Mouse (Mus musculus) heart, embryonic 14.5 days (tissue): ENCODE measurements around the gene Anxa4. TPM values are rescaled to one million over a fixed set of nuclear protein-coding genes. Genes with fewer than 3 reads are reported as not detected.

Source experiments
- ATAC-seq: fragments of 200-750 bp; cut with Nextera tagmentation; 2 replicates; pipeline ENCODE4 v1.8.0; 2017; ENCODE audit warnings: low read depth, moderate TSS enrichment; ENCODE audit not compliant: insufficient number of reproducible peaks, insufficient read depth, low FRiP score
- H3K27ac ChIP-seq, 2 experiments: fragments of 200-500 bp in 1 of 2; fragments of 300-500 bp in 1 of 2; sonication (generic) in 1 of 2; replicated peaks in 1 of 2; 2 replicates each; pipeline ENCODE4 v1.5.1; 2012 to 2014; ENCODE audit warnings: low read depth in 2 of 2, low read length in 2 of 2, control low read depth in 1 of 2, mild to moderate bottlenecking in 1 of 2, mixed read lengths in 1 of 2; ENCODE audit not compliant: control insufficient read depth in 1 of 2, insufficient read depth in 1 of 2
- H3K27me3 ChIP-seq: fragments of 300-500 bp; sonication (generic); 2 replicates; pipeline ENCODE4 v1.6.1; 2014; ENCODE audit warnings: mild to moderate bottlenecking, low read length, control low read depth; ENCODE audit not compliant: control insufficient read depth, insufficient read depth
- H3K36me3 ChIP-seq: fragments of 300-500 bp; sonication (generic); 2 replicates; pipeline ENCODE4 v1.6.1; 2014; ENCODE audit warnings: mild to moderate bottlenecking, control low read depth, low read length, mixed read lengths; ENCODE audit not compliant: control insufficient read depth, insufficient read depth
- H3K4me1 ChIP-seq, 2 experiments: fragments of 200-500 bp in 1 of 2; fragments of 300-500 bp in 1 of 2; sonication (generic) in 1 of 2; 2 replicates each; pipeline ENCODE4 v1.6.1; 2012 to 2014; ENCODE audit warnings: low read length in 2 of 2, control low read depth in 1 of 2, mixed read lengths in 1 of 2; ENCODE audit not compliant: control insufficient read depth in 2 of 2, insufficient read depth in 2 of 2
- H3K4me2 ChIP-seq: fragments of 300-500 bp; sonication (generic); 2 replicates; pipeline ENCODE4 v1.6.1; 2014; ENCODE audit warnings: mild to moderate bottlenecking, low read length
- H3K4me3 ChIP-seq, 2 experiments: fragments of 200-500 bp in 1 of 2; fragments of 300-500 bp in 1 of 2; sonication (generic) in 1 of 2; 2 replicates each; pipeline ENCODE4 v1.5.1; 2012 to 2014; ENCODE audit warnings: low read length in 2 of 2, mild to moderate bottlenecking in 2 of 2, control low read depth in 1 of 2, low read depth in 1 of 2, moderate library complexity in 1 of 2; ENCODE audit not compliant: control insufficient read depth in 1 of 2, insufficient read depth in 1 of 2
- H3K9ac ChIP-seq: fragments of 300-500 bp; sonication (generic); 2 replicates; pipeline ENCODE4 v1.6.1; 2014; ENCODE audit warnings: mild to moderate bottlenecking, low read length
- H3K9me3 ChIP-seq: fragments of 300-500 bp; sonication (generic); 2 replicates; pipeline ENCODE4 v1.6.1; 2016; ENCODE audit warnings: low read length, control low read depth; ENCODE audit not compliant: control insufficient read depth
- WGBS: fragments of 180-500 bp; shearing (Covaris S2); extraction: QIAGEN DNeasy Blood & Tissue Kit; methylation state at CpG from one replicate; pipeline ENCODE4 v1.1.7; 2014; 5-methylcytosine and 5-hydroxymethylcytosine counted together
- polyA plus RNA-seq: library from polyadenylated mRNA; unstranded; fragments of >200 nt; fragmentation: Nextera tagmentation; extraction: Ambion mirVana; gene quantifications from 2 replicates; pipeline ENCODE4 v1.2.1, GENCODE M21; 2014

Anxa4 gene
- polyA plus RNA-seq, 1 experiment from 2014 or later, result 30.3 TPM

- ATAC-seq, result no peak
- no peak overlapping the region for H3K27ac ChIP-seq
- no peak overlapping the region for H3K9ac ChIP-seq
- H3K4me3 ChIP-seq, result no peak overlapping the region
- H3K4me2 ChIP-seq, result no peak overlapping the region
- no peaks in the 10 kb centered on the region for H3K27me3 ChIP-seq
- no peaks in the 10 kb centered on the region for H3K4me1 ChIP-seq
- 86% methylated on average over 4 of the region's 4 CpGs for WGBS
- peaks cover 12% of the 10 kb centered on the region for H3K36me3 ChIP-seq
- H3K9me3 ChIP-seq, result peaks cover 4% of the 10 kb centered on the region; the same call in 1 of the 2 replicates
Observed at GRCm38 (mm10) chr6:86750961-86751360, 42.4 kb downstream of the Anxa4 start.

DNA sequence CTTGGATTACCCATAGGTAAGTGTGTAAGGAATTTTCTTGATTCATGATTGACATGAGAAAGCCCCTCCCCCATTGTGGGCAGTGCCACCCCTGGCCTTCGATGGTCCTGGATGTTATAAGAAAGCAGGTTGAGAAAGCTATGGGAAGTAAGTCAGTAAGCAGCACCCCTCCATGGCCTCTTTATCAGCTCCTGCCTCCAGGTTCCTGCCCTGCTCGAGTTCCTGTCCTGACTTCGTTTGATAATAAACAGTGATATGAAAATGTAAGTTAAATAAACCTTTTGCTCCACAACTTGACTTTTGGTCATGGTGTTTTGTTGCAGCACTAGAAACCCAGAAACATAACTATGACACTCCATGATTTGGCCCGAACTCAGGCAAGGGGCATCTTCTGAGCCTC lies 43.6 kb downstream of the Anxa4 start:
- H3K4me2 ChIP-seq, result no peak overlapping the region
- no peak for ATAC-seq
- H3K9ac ChIP-seq, result no peak overlapping the region
- no peak overlapping the region for H3K27ac ChIP-seq
- peaks cover 12% of the 10 kb centered on the region for H3K36me3 ChIP-seq
- no peaks in the 10 kb centered on the region for H3K27me3 ChIP-seq
- H3K4me3 ChIP-seq, result no peak overlapping the region
- 52% methylated on average over 4 of the region's 4 CpGs for WGBS
- peaks cover 4% of the 10 kb centered on the region; the same call in 1 of the 2 replicates for H3K9me3 ChIP-seq
- H3K4me1 ChIP-seq, result no peaks in the 10 kb centered on the region

GRCm38 (mm10) chr6:86747171-86747570 lies 46.2 kb downstream of the Anxa4 start:
- no peak overlapping the region for H3K9ac ChIP-seq
- H3K4me1 ChIP-seq, result no peaks in the 10 kb centered on the region
- H3K36me3 ChIP-seq, result 0 out of 2 replicates have a peak, but pooled peaks cover 8% of the 10 kb centered on the region
- H3K4me3 ChIP-seq, result no peak overlapping the region
- H3K27me3 ChIP-seq, result no peaks in the 10 kb centered on the region
- no peak for ATAC-seq
- H3K27ac ChIP-seq, result no peak overlapping the region
- no peak overlapping the region for H3K4me2 ChIP-seq
- 0 out of 2 replicates have a peak, but pooled peaks cover 4% of the 10 kb centered on the region for H3K9me3 ChIP-seq

DNA sequence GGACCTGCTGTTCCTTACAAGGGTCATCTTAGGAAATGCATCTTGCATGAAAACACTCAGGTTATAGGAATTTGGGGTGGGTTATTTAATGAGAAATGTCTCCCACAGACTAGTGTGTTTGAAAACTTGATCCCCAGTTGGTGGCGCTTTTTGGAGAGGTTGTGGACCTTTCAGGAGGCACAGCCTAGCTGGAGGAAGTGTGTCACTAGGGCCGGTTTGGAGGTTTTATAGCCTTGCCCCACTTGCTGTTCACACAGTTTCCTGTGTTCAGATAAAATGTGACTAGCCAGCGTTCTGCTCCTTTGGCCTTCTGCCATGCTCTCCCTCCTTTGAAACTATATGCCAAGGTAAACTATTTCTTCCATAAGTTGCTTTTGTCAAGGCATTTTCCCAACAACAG lies 52.7 kb downstream of the Anxa4 start:
- no peak for ATAC-seq
- H3K4me3 ChIP-seq, result no peak overlapping the region
- 0 out of 2 replicates have a peak, but pooled peaks cover 4% of the 10 kb centered on the region for H3K9me3 ChIP-seq
- no peak overlapping the region for H3K9ac ChIP-seq
- 16% methylated on average over 3 of the region's 3 CpGs for WGBS
- no peak overlapping the region for H3K27ac ChIP-seq
- H3K27me3 ChIP-seq, result no peaks in the 10 kb centered on the region
- H3K4me1 ChIP-seq, result peaks cover 2 to 3% of the 10 kb centered on the region in 2 experiments; a peak in 2 of 4 replicates
- no peaks in the 10 kb centered on the region for H3K36me3 ChIP-seq
- no peak overlapping the region for H3K4me2 ChIP-seq

GRCm38 (mm10) chr6:86736830-86737229 lies 56.6 kb downstream of the Anxa4 start:
- ATAC-seq, result no peak
- WGBS, result 30% methylated on average over 6 of the region's 6 CpGs
- H3K9ac ChIP-seq, result no peak overlapping the region

DNA sequence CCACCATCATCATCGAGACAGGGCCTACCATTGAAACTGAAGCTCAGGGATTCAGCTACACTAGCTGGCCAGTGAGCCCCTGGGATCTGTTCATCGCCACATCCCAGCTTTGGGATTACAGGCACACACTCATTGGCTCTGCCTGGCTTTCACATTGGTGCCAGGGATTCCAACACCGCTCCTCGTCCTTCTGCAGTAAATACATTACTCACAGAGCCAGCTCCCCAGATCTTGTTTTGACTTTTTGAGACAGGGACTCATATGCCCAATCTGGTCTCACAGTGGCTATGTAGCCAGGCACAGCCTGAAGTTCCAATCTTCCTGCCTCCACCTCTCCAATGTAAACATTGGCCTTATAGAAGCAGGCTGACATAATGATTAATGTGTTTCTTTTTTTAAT lies 57.1 kb downstream of the Anxa4 start:
- no peak overlapping the region for H3K4me2 ChIP-seq
- H3K9me3 ChIP-seq, result no peaks in the 10 kb centered on the region
- 78% methylated on average over 4 of the region's 4 CpGs for whole genome bisulfite sequencing
- H3K36me3 ChIP-seq, result no peaks in the 10 kb centered on the region
- no peak overlapping the region for H3K4me3 ChIP-seq
- H3K27me3 ChIP-seq, result no peaks in the 10 kb centered on the region
- H3K4me1 ChIP-seq, result peaks cover 2 to 17% of the 10 kb centered on the region in 2 experiments; a peak in 3 of 4 replicates
- H3K9ac ChIP-seq, result no peak overlapping the region
- H3K27ac ChIP-seq, result no peak overlapping the region
- ATAC-seq, result no peak

More at GRCm38 (mm10) chr6:86736830-86737229, 56.6 kb downstream of the Anxa4 start:
- H3K9me3 ChIP-seq, result no peaks in the 10 kb centered on the region
- H3K27me3 ChIP-seq, result no peaks in the 10 kb centered on the region
- no peak overlapping the region for H3K4me2 ChIP-seq
- H3K4me1 ChIP-seq, result peaks cover 2 to 16% of the 10 kb centered on the region in 2 experiments; a peak in 3 of 4 replicates
- H3K36me3 ChIP-seq, result no peaks in the 10 kb centered on the region
- H3K27ac ChIP-seq, result no peak overlapping the region
- H3K4me3 ChIP-seq, result no peak overlapping the region

DNA sequence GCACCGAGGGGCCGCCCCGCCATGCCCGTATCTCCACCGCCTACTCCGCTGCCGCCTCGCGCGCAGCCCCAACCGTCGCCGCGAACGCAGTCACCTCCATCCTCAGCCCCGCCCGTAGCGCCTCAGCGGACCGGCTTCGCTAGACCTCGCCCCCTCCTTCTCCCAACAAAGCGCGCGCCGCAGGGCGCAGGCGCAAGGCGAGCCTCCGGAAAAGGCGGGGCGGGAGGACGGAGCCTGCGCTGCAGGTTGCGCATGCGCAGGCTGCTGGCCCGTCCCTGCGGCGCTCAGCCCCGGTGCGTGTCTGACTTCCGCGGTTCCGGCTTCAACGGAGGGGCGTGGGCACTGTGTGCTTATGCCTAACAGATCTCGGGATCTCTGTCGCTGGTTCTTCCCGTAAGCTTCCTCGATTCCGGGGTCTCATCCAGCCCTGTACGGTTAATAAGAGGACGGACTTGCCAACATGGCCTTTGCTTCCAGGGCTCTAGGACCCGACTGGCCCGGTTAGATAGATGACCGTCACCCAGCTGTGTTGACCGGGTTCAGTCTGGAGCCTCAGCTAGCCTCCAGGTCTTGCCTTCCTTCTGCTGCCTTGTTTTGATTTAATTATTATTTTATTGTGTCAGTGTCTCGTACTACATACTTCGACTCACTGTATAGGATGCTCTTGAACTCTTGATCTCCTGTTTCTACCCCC lies 60.1 kb downstream of the Anxa4 start, which contains the start of gene Gmcl1:
Gene Gmcl1, minus strand, starts transcription at position 201 of the 694 bp plus-strand sequence.
- WGBS, result under 1% methylated on average over 56 of the region's 59 CpGs
- ATAC-seq, result peak; percentile 90
- H3K4me1 ChIP-seq, result peaks cover 2 to 17% of the 10 kb centered on the region in 2 experiments; a peak in 3 of 4 replicates
- peak within 1 kb of the TSS; percentile 88 for H3K9ac ChIP-seq
- H3K9me3 ChIP-seq, result no peaks in the 10 kb centered on the region
- H3K36me3 ChIP-seq, result no peaks in the 10 kb centered on the region
- H3K4me3 ChIP-seq, result peak within 1 kb of the TSS; percentile 76 to 95
- H3K27ac ChIP-seq, result peak within 1 kb of the TSS; percentile 38 to 76; a peak in 3 of 4 replicates
- no peaks in the 10 kb centered on the region for H3K27me3 ChIP-seq
- peak within 1 kb of the TSS; percentile 97 for H3K4me2 ChIP-seq
